Mouse (Mus musculus) hindlimb bud, embryonic 11.5 days (tissue): ENCODE data around the gene Ulk4.

Source experiments
- DNase-seq: peaks from one replicate; pipeline ENCODE4 v3.0.0-alpha.2; 2012; ENCODE audit warnings: low read depth, low spot score; ENCODE audit errors: extremely low spot score

Gene Ulk4

GRCm38 (mm10) chr9:120913152-120913551, 363.8 kb downstream of the Ulk4 start:
- DNase-seq: no peak

DNA sequence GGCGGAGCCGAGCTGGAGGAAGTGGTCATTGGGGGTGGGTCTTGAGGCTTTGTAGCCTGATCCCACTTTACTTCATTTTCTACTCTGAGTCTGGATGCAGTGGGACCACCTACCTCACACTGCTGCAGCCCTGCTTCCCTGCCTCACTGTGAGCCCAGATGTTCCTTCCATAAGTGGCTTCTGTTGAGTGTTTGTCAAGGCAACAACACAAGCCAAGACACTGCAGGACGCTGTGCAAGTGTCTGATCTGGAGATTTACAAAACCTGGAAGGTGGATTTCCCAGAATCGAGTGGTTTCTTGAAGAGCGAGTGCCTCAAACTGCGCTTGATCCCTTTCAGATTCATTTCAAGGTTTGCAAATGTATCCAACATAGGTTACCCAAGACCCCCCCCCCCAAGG, 368.5 kb downstream of the Ulk4 start:
- no peak for DNase-seq
